Mouse (Mus musculus) erythroid progenitor cell, adult 5-6 weeks (primary cell): ENCODE results near the gene Gchfr. TPM values are rescaled to one million over a fixed set of nuclear protein-coding genes. Genes with fewer than 3 reads are reported as not detected.

Source experiments
- ATAC-seq: replicated peaks from 2 replicates; pipeline ENCODE4 v1.8.0; 2016; ENCODE audit warnings: moderate number of reproducible peaks, mild to moderate bottlenecking, moderate TSS enrichment, inconsistent platforms; ENCODE audit not compliant: poor library complexity, low FRiP score, severe bottlenecking
- total RNA-seq, 2 experiments: library from RNA; stranded (forward) in 1 of 2; stranded (reverse) in 1 of 2; fragments of 150-400 nt in 1 of 2; fragments of 186-747, 209-891 nt in 1 of 2; gene quantifications; 2 replicates each; pipeline versions ENCODE4 v1.2.3 to v1.2.4; 2015 to 2017; ENCODE audit warnings: low replicate concordance in 2 of 2

The Gchfr gene
- total RNA-seq, 2 experiments from 2014 or later: not detected

- ATAC-seq: no peak
Measured at GRCm38 (mm10) chr2:119172446-119172845, 4.9 kb downstream of the Gchfr start.

GRCm38 (mm10) chr2:119172862-119173576, 5.4 kb downstream of the Gchfr start:
- ATAC-seq: peak; percentile 67

DNA sequence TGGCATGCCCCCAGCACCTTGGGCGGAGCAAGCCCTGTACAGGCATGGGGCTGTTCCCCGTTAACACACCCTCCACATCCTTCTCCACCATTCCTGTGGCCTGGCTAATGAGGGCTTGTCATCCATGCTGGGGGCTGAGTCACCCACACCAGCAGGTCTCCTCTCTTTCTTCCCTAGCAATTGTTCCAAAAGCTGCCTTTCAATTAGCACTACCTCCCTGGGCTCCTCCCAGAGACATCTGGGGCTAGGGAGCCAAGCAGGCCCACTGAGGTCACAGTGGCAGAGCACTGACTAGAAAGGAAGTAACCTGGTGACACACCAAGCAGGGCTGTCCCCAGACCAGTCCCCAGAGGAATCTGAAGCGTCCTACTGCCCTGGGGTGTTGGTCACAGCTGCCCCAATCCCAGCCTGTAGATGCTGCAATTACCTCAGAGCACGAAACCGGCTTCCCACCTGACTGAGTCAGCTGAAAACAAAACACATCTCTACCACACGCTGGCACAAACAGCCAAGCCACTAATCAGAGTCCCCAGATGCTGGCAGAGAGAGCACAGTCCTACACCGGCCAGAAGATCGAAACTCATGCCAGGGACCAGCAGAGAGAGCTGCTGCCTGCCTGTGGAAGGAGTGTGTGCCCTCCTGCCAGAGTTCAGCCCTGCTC, 6.5 kb downstream of the Gchfr start, which contains the start of gene Gm14137:
Gene Gm14137, plus strand, starts transcription at position 519 of the 661 bp plus-strand sequence.
- ATAC-seq: no peak

DNA sequence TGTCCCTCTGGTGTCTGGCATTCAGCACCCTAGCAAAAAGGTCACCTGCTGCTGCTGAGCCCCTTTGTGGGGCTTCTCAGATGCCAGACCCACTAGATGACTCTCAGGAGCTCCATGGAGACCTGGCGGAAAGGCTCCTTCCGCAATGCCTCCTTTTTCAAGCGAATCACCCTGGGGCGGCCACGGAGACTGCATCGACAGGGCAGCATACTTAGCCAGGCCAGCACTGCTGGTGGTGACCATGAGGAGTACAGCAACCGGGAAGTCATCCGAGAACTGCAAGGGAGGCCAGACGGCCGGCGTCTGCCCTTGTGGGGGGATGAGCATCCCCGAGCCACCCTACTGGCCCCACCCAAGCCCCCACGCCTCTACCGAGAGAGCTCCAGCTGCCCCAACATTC, 7.3 kb downstream of the Gchfr start:
- ATAC-seq: no peak

DNA sequence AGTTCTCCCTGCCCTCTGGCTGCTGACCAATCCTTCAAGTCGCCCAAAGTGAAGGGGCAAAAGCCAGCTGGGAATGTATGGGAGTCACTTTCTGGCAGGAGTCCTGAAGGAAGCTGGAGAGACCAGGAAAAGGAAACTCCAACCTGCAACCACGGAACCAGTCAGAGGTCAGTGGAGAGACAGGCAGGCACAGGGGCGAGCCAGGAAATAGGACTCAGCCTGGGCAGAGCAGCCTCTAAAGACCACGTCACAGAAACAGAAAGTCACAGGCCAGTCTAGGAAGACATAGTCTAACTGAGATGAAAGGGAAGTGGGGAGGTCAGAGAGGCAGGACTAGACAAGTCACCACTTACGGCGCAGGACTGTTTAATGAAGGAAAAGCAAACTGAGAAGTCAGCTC, 8.0 kb downstream of the Gchfr start:
- no peak for ATAC-seq

DNA sequence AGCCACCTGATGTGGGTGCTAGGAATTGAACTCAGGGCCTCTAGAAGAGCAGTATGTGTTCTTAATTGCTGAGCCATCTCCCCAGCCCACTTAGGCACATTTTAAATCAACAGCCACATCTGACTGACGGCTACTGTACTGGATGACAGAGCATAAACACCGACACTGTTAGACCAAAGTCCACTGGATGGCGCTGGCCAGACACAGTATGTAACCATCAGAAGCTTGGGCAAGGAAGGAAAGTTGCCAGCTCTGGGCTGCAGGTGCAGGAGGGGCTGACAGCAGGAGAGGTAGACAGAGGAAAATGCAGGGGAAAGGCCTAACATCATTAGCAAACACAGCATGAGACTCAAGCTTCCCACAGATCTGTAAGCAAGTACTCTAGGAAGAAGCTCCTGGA, 9.2 kb downstream of the Gchfr start:
- ATAC-seq: no peak

GRCm38 (mm10) chr2:119177384-119177939, 9.9 kb downstream of the Gchfr start:
- ATAC-seq: no peak

GRCm38 (mm10) chr2:119182914-119183313, 15.3 kb downstream of the Gchfr start:
- ATAC-seq: no peak

DNA sequence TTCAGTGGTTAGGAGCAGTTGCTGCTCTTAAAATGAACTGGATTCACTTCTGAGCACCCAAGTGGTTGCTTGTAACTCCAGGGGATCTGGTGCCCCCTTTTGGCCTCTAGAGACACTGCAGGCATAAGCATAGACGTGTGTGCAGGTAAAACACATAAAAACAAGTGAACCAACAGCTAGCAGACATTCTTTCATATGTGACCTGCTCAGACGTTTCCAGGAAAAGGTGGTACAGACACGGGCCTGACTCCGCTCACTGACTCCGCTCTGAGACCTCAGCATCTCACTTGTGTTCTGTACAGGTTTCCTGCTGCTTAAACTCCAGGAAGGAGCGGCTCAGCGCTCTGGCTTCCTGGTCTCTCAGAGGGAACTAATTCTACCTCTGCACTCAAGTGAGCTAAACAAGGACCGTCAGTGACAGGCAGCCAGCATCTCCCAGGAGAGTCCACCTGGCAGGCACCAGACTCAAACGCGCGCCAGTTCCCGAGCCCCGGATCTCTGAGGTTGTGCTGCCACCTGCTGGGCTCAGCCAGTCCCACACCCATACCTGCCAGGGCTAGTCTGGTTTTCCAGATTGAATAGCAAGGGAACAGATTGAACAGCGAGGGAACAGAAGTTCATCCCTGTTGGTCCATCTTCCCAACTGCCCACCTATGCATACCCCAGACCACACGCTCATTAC, 21.6 kb downstream of the Gchfr start:
- ATAC-seq: peak; percentile 97

DNA sequence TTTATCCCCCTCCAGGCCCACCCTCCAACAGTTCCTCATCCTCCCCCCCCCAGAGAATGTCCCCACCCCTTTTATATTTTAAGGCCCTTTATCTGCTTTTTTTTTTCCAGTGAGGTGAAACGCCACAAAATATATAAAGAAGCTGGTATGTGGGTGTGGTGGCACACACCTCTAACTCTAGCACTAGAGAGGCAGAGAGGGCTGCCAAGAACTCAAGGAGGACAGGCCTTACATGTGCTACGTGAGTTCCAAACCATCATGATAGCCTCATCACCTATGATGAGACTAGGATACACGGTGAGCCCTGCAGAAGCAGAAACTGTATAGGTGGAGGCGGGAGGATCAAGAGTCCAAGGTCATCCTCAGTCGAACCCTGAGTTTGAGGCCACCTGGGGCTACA, 23.4 kb downstream of the Gchfr start:
- no peak for ATAC-seq

DNA sequence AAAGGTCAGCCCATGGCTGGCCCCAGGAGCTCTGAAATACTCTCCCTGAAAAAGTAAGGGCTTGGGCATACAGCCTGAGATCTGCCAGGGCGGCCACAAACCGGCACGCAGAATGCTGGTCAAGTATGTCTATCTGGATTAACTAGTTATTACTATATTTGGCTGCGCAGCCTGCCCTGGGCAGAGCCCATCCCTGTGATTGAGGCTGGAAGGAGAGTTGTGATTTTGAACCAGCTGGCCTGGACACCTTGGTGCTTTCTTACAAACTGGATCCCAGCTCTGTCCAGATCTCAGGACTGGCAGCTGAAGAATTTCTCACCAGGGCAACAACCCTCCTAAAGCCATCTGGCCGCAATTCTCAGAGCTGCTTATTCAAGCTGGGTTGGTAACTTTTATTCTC, 26.6 kb downstream of the Gchfr start:
- no peak for ATAC-seq

DNA sequence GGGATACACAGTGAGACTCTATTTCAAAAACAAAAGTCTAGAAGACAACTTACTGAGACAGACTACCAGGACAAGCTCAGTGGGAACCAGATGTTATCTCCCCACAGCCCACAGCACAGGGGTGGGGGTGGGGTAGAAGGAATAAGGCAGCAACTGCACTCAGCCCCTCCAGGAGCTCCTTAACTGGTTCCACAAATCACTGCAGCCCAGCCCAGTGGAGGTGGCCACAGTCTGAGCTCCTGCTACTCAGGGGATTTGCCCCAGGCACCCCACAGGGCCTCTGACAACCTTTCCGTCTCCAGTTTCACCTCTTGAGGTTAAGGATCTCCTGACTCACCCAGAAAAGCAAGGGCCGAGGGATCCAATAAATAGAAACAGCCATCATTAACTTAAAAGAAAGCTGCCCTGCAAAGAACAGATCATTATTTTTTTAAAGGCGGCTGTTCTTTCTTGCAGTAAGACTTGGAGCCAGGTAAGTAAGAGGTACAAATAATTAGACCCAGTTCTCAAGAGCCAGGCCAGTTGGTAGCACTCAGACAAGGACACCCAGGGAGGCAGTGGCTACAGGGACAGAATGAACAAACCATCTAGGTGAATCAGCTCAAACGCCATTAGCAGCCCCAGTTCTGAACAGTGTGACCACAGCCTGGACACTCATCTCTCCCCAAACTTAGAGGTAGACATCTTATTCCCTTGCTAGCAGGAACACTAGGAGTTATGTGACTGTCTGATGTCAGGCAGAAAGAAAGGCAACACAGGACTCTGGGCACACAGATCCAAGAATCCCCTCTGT, 28.9 kb downstream of the Gchfr start:
- ATAC-seq: no peak

DNA sequence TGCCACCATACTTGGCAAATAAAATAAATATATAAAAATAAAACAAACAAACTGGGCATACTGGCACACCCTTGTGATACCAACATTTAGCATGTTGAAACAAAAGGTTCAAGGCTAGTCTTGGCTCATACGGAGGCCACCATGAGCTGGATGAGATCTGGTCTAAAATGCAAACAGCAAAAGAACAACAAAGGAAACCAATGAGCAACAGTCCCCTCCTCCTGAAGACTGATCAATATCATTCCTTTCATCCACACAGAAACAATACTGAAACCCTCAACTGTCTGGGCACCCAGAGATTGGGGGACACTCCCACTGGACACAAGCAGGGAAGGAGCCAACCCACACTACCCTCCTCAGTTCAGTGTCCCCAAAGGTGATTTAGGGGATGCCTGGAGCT, 29.9 kb downstream of the Gchfr start:
- no peak for ATAC-seq

- no peak for ATAC-seq
Measured at GRCm38 (mm10) chr2:119198049-119198448, 30.5 kb downstream of the Gchfr start.

DNA sequence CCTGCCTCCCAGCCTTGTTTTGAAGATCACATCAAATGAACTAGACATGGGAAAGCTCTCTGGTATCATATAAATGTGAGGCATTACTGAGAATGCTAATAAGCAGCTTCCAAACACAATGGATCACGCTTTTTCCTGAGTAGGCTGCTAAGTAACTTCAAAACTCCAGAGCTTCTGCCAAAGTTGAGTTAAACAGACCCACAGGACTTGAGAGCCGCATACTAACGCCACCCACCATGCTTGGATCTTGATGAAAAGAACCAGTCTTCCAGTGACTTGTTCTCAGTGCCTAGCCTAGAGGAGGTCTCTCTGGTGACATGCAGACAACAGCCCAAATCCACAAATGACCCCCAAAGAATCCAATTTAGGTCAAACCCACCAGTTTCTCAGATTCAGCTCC, 31.4 kb downstream of the Gchfr start:
- ATAC-seq: no peak

GRCm38 (mm10) chr2:119202914-119203453, 35.4 kb downstream of the Gchfr start:
- ATAC-seq: no peak

GRCm38 (mm10) chr2:119203871-119204460, 36.4 kb downstream of the Gchfr start:
- no peak for ATAC-seq

- peak; percentile 11; the same call in 1 of the 2 replicates for ATAC-seq
Measured at GRCm38 (mm10) chr2:119207961-119208343, 40.4 kb downstream of the Gchfr start.
